In the genomic region with DNA sequence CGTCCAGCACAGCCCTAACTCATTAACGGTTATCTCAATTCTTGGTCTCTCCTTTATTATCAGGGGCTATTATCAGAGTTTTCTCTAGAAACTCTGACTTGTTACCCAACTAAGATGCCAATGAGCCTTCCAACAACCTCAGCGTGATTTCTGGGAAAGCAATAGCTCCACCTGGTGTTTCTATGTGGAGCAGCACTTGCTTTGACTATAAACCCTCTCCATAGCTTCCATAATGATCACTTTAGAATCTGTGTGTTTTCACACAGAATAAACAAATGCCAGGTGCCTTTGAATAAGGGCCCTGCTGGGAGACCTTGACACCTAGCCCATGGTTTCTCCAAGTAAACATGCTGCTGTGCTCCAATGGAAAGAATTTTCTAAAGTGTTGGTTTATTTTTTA, we compare ENCODE assay signal across 9 mouse cellular contexts. TPM values are rescaled to one million over a fixed set of nuclear protein-coding genes. Genes with fewer than 3 reads are reported as not detected.
DNase-seq lines count a peak whose midpoint lies in the region; ATAC-seq and TF ChIP-seq lines count a peak whose summit lies in the region.
"Had no signal": no experiment of that assay in that cellular context is flagged by ENCODE, and none has a peak within 500 bp of the region (broad histone marks: within the 10 kb centered on the region; RNA-seq: fewer than 3 reads in every experiment).

No protein-coding gene starts in this region.

- H3K4me3 ChIP-seq in hindbrain, embryonic 10.5 days = no peak overlapping the region
- no peak overlapping the region for H3K4me3 ChIP-seq in hindbrain, embryonic 12.5 days
- no peak overlapping the region for H3K4me3 ChIP-seq in CH12.LX (replicated peaks in 1 of 3; ENCODE audit: low read depth in 2 of 3, low read length in 2 of 3, poor library complexity in 1 of 3)
- H3K4me3 ChIP-seq: limb, embryonic 12.5 days had no signal

- peaks cover 9% of the 10 kb centered on the region; the same call in 1 of the 2 replicates for H3K9me3 ChIP-seq in hindbrain, embryonic 10.5 days
- H3K9me3 ChIP-seq in hindbrain, embryonic 12.5 days (replicated peaks) = 0 out of 2 replicates have a peak, but pooled peaks cover 10% of the 10 kb centered on the region
- no peaks in the 10 kb centered on the region for H3K9me3 ChIP-seq in CH12.LX (replicated peaks; ENCODE audit: low read length)

- no peaks in the 10 kb centered on the region for H3K27me3 ChIP-seq in hindbrain, embryonic 10.5 days (ENCODE audit: insufficient read depth, poor library complexity, severe bottlenecking)
- H3K27me3 ChIP-seq in hindbrain, embryonic 12.5 days = no peaks in the 10 kb centered on the region
- H3K27me3 ChIP-seq in CH12.LX (replicated peaks) = no peaks in the 10 kb centered on the region
- H3K27me3 ChIP-seq: limb, embryonic 12.5 days had no signal

- DNase-seq in hindbrain, embryonic 10.5 days (ENCODE audit: low spot score) = peak; percentile 3
- peak; percentile 20 for DNase-seq in CH12.LX (ENCODE audit: extremely low read depth)
- peak; percentile 7 to 24 for DNase-seq in adrenal gland, postnatal 36 days
- DNase-seq in forelimb bud, embryonic 11.5 days (ENCODE audit: low read depth, low spot score) = peak; percentile 11
- peak; percentile 23 to 53 for DNase-seq in layer of hippocampus, postnatal 10 days (ENCODE audit: low spot score in 2 of 2)
- peak; percentile 1 for DNase-seq in telencephalon, adult 2 months (ENCODE audit: low read depth, low spot score)
- no peak for DNase-seq in urinary bladder, postnatal 10 days (ENCODE audit: low spot score)

- in situ Hi-C loops in CH12.LX (cut with MboI; ENCODE audit: low pct_ligation_motif_present, low pct_unique_long_range_greater_than_20kb, low sequenced_read_pairs) = loop anchor here (25.0 kb wide), 2 partner anchors 296 to 421 kb away; a partner anchor contains a TSS

- dilution Hi-C loops in CH12.LX (cut with MboI; ENCODE audit: extremely low pct_ligation_motif_present, extremely low pct_unique_long_range_greater_than_20kb, low sequenced_read_pairs) = no loop called here

- H3K36me3 ChIP-seq in hindbrain, embryonic 10.5 days = no peaks in the 10 kb centered on the region
- no peaks in the 10 kb centered on the region for H3K36me3 ChIP-seq in hindbrain, embryonic 12.5 days
- H3K36me3 ChIP-seq in CH12.LX (replicated peaks in 1 of 2; ENCODE audit: control insufficient read depth in 1 of 2, insufficient read depth in 1 of 2, low read length in 1 of 2) = no peaks in the 10 kb centered on the region
- H3K36me3 ChIP-seq: limb, embryonic 12.5 days had no signal

- H3K27ac ChIP-seq in hindbrain, embryonic 10.5 days = no peak overlapping the region
- no peak overlapping the region for H3K27ac ChIP-seq in hindbrain, embryonic 12.5 days
- H3K27ac ChIP-seq in CH12.LX (ENCODE audit: insufficient read depth, low read depth) = no peak overlapping the region
- H3K27ac ChIP-seq: limb, embryonic 12.5 days had no signal

- ATAC-seq in hindbrain, embryonic 12.5 days (ENCODE audit: low FRiP score) = no peak

- H3K79me2 ChIP-seq in CH12.LX (replicated peaks; ENCODE audit: control insufficient read depth, extremely low read depth, insufficient read depth, poor library complexity, severe bottlenecking) = no peaks in the 10 kb centered on the region

- peak; percentile 65 to 66 for TF ChIP-seq CTCF in CH12.LX (conservative IDR thresholded peaks at IDR 0.05 in 1 of 2, IDR thresholded peaks at IDR 0.05 in 1 of 2; ENCODE audit: low read depth in 2 of 2, low read length in 2 of 2)

- peak; percentile 64 for TF ChIP-seq RAD21 in CH12.LX (IDR thresholded peaks at IDR 0.05; ENCODE audit: low read depth, low read length)

- TF ChIP-seq EP300 in CH12.LX (IDR thresholded peaks at IDR 0.05; ENCODE audit: low read length) = no peak

- H3K9ac ChIP-seq in hindbrain, embryonic 12.5 days = no peak overlapping the region
- H3K9ac ChIP-seq in CH12.LX (ENCODE audit: insufficient read depth, low read depth) = no peak overlapping the region
- H3K9ac ChIP-seq: limb, embryonic 12.5 days had no signal

- WGBS in hindbrain, embryonic 10.5 days = 64% methylated on average over 3 of the region's 3 CpGs
- WGBS in hindbrain, embryonic 12.5 days = 58% methylated on average over 3 of the region's 3 CpGs

- no peak overlapping the region for H3K4me2 ChIP-seq in hindbrain, embryonic 12.5 days (replicated peaks)
- no peak overlapping the region for H3K4me2 ChIP-seq in CH12.LX (ENCODE audit: insufficient read depth, low read depth, poor library complexity, severe bottlenecking)
- H3K4me2 ChIP-seq: limb, embryonic 12.5 days had no signal

- no peaks in the 10 kb centered on the region for H3K4me1 ChIP-seq in hindbrain, embryonic 10.5 days (replicated peaks)
- no peaks in the 10 kb centered on the region for H3K4me1 ChIP-seq in hindbrain, embryonic 12.5 days
- H3K4me1 ChIP-seq in CH12.LX (ENCODE audit: control insufficient read depth in 1 of 2, insufficient read depth in 2 of 2) = no peaks in the 10 kb centered on the region
- H3K4me1 ChIP-seq: limb, embryonic 12.5 days had no signal

- no peak for TF ChIP-seq POLR2A in CH12.LX (IDR thresholded peaks at IDR 0.05; ENCODE audit: low read depth, low read length)

TF ChIP-seq in CH12.LX, 34 proteins besides CTCF, POLR2A, EP300 and RAD21:
- no peak for TF ChIP-seq CHD1 (IDR thresholded peaks at IDR 0.05; ENCODE audit: low read depth, low read length)
- TF ChIP-seq SMC3 (IDR thresholded peaks at IDR 0.05; ENCODE audit: low read depth, low read length) = peak; percentile 56
- no peak for TF ChIP-seq GABPA (IDR thresholded peaks at IDR 0.05; ENCODE audit: insufficient replicate concordance, low read depth, low read length)
- no peak for TF ChIP-seq SIN3A (IDR thresholded peaks at IDR 0.05; ENCODE audit: low read length)
- no peak for TF ChIP-seq MAX (IDR thresholded peaks at IDR 0.05; ENCODE audit: low read length)

RNA-seq across cellular contexts. Expression of a gene that starts 12.8 kb away (rescaled TPM):
- not detected in 2 replicates for polyA plus RNA-seq in hindbrain, embryonic 10.5 days (2016; fragmentation: Nextera tagmentation; extraction: Ambion mirVana)
- polyA plus RNA-seq in hindbrain, embryonic 12.5 days (2016; fragmentation: Nextera tagmentation; extraction: Ambion mirVana) = not detected in 2 replicates
- not detected in 2 replicates for total RNA-seq in CH12.LX (2012; rRNA removed)
- not detected in 2 replicates for total RNA-seq in CH12.LX (2014; rRNA removed)
- polyA plus RNA-seq in CH12.LX (2012; ENCODE audit: insufficient read length, low read depth) = not detected in 2 replicates
- under 1 TPM; 0.49 to 0.50 TPM for total RNA-seq in adrenal gland, postnatal 36 days (2021)
- not detected for total RNA-seq in layer of hippocampus, postnatal 10 days (2021)
- polyA plus RNA-seq: limb, embryonic 12.5 days had no signal
